Mouse (Mus musculus) lung, postnatal 25 days (tissue): ENCODE measurements around the gene Smtnl2.
A peak's percentile ranks its signal among the peaks of the same experiment; 100 is the strongest.
"Not testable (repeated sequence)": the region's sequence is repeated elsewhere in the genome, so short reads cannot be mapped to it uniquely, and the experiment has no call there.

Source experiments
- DNase-seq: peaks from one replicate; pipeline ENCODE4 v3.0.0; 2022; ENCODE audit warnings: low spot score

Smtnl2 gene

GRCm38 (mm10) chr11:72354971-72355728 is 56.4 kb downstream of the Smtnl2 start:
- DNase-seq = peak; percentile 65

- no peak for DNase-seq
Measured at GRCm38 (mm10) chr11:72353186-72353585, 58.3 kb downstream of the Smtnl2 start.

- DNase-seq = no peak
Measured at GRCm38 (mm10) chr11:72352272-72352671, 59.2 kb downstream of the Smtnl2 start.

GRCm38 (mm10) chr11:72349652-72350051 is 61.9 kb downstream of the Smtnl2 start:
- no peak for DNase-seq

- DNase-seq = no peak
Measured at GRCm38 (mm10) chr11:72349016-72349415, 62.5 kb downstream of the Smtnl2 start.

- no peak for DNase-seq
Measured at GRCm38 (mm10) chr11:72348563-72348962, 63.0 kb downstream of the Smtnl2 start.

GRCm38 (mm10) chr11:72344486-72344885 is 67.0 kb downstream of the Smtnl2 start:
- DNase-seq = no peak

- peak; percentile 36 for DNase-seq
Measured at GRCm38 (mm10) chr11:72343904-72344303, 67.6 kb downstream of the Smtnl2 start.

GRCm38 (mm10) chr11:72343238-72343625 is 68.3 kb downstream of the Smtnl2 start:
- not testable (repeated sequence) for DNase-seq

GRCm38 (mm10) chr11:72342549-72343237 is 68.8 kb downstream of the Smtnl2 start:
- peak; percentile 65 for DNase-seq

GRCm38 (mm10) chr11:72339716-72340115 is 71.8 kb downstream of the Smtnl2 start:
- no peak for DNase-seq
